Mouse (Mus musculus): ENCODE data around the gene BC034090. TPM values are rescaled to one million over a fixed set of nuclear protein-coding genes. Genes with fewer than 3 reads are reported as not detected.
"Not testable (repeated sequence)": the region's sequence is repeated elsewhere in the genome, so short reads cannot be mapped to it uniquely, and the experiment has no call there.

Gene BC034090
- polyA plus RNA-seq, 1 experiment, result 15.4 TPM

DNA sequence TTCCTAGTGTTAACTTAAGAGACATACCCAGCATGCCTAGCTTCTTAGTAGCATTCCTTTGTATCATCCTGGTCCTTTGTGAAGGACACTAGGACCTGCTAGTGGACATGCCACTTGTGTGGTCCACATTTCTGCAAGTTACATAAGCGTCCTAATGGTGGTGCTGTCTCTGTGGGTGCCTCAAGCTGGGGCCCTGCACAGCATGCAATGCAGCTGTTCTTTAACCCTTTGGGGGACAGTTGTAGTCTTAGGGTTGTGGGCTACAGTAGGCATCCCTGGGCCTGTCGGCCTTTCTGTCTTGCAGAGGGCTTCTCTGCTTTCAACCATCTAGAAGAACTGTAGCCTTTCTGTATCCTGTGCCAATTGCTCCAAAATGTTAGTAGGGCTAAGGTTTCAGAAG, 43.3 kb downstream of the BC034090 start:
- DNase-seq (ENCODE audit: extremely low spot score in 1 of 2, low spot score in 1 of 2), result no peak

DNA sequence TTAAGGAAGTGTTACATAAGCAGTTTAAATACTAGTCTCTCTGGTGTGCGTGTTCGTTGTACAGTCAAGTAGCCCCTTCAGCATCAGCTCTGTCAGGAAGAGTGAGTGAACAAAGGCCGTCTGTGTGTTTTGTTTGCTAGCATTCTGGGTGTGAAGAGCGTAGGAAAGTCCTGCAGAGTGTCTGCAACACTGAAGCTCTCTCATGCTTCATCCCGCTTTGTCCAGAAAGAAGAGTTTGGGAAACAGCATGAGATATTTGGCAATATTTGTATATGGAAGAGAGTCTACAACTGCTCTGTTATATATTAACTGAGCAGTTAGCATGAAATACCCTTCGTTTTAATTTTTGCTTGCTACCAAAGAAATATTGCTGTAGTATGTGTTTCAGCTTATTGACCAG, 44.7 kb downstream of the BC034090 start:
- DNase-seq (ENCODE audit: extremely low spot score in 1 of 2, low spot score in 1 of 2), result no peak

DNA sequence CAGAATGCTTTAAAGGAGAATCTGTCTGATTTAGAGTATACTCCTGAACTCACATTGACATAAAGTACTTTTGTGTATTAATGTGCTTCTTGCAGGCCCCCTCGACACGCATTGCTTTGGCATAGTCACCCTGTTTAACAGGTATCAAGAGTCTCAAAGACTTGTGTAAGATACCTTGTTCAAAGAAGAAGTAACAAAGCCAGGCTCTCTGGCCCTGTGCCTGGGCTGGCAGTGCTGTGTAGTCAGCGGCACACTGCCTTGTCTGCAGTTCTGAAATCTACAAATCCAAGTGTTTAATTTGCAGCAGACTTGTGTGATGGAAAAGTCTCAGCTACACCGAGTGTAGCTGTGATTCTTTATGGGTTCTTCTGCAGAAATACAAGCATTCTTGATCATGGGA, 47.6 kb downstream of the BC034090 start:
- no peak for DNase-seq (ENCODE audit: extremely low spot score in 1 of 2, low spot score in 1 of 2)

DNA sequence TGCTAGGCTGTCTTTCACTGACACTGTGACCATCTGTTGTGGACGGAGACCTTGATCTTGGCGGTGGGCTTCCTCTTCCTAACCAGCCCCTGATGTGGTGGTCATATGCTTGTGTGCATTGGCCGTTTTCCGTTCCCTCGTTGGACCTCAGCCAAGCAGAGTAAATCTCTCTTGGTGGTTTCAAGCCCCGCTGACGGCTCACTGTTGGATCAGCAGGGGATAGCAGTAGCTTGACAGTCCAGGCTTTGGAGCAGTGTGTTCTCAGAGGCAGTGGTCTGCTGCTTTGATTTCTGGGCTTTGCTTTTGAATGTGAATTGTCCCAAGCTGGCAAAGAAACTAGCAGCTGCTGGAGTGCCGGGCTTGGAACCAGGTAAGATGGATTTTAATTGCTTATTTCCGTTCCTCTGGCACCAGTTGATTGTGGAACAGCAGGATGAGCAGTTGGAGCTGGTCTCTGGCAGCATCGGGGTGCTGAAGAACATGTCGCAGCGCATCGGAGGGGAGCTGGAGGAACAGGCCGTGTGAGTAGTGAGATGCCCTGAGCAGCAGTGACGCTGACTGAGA, 51.4 kb downstream of the BC034090 start:
- peak in 1 of 2 experiments; percentile 11 for DNase-seq (ENCODE audit: extremely low spot score in 1 of 2, low spot score in 1 of 2)

DNA sequence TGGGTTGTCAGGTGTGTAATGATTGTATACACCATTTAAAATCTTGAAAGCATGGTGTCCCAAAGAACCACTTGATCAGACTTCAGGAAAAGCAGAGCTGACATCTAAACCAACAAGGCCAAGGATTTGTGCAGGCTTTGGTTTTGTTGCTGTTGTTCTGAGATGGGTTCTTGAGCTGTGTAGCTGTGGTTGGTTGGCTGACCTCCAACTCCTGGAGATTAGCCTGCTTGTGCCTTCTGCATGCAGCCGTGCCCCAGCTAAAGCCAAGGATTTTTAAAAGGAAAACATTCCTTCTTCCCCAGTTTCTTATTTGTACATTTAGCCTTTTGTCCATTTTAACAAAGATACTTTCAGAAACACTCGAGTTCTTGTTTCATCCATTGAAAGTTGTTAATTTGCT, 52.6 kb downstream of the BC034090 start:
- DNase-seq (ENCODE audit: extremely low spot score in 1 of 2, low spot score in 1 of 2), result no peak

DNA sequence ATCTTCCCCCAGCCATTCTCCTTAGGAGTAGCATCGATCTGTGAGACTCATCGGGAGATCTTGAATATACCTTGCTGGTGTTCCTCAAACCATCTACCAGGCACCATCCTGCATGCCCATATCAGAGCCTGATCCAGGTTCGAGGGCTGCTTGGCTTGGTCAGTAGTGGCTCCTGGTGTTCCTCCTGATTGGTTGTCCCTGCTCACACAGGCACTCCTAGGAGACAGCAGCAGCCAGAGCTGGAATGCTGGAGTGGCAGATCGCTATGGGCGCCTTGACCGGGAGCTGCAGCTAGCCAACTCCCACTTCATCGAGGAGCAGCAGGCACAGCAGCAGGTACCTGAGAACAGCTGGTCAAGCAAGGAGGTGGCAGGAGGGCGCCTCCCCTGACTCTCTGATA, 53.0 kb downstream of the BC034090 start:
- no peak for DNase-seq (ENCODE audit: extremely low spot score in 1 of 2, low spot score in 1 of 2)

DNA sequence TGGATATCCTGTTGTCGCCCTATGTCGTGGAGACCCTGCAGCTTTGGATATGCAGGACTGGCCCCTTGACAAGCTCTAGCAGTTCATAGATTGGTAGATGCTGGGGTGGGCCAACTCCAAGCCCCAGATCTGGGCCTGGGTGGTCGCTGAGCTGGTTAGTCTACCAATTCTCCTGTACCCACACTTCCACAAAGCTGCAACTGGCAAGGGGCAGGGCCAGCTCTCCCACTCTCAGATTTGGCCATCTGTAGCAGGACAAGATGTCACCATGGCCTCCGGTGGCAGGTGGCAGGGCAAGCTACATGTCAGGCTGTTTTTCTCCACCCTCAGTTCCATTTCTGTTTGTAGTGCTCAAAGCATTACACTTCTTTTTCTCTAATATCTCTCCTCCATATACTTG, 55.6 kb downstream of the BC034090 start:
- no peak for DNase-seq (ENCODE audit: extremely low spot score in 1 of 2, low spot score in 1 of 2)

DNA sequence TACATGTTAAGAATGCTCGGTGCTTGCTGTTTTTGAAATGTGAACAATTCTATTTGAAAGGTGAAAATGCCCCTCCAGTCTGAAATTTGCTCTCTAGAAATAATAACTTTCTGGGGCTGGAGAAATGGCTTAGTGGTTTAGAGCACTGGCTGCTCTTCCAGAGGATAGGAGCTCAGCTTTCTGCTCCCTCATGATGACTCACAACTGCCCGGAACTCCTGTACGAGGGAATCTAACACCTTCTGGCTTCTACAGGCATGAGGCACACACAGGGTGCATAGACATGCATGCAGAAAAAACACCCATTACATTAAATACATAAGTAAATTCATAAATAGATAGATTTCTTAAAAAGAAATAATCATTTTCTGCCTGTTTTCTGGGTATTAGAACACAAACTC, 60.1 kb downstream of the BC034090 start:
- no peak for DNase-seq (ENCODE audit: extremely low spot score in 1 of 2, low spot score in 1 of 2)

DNA sequence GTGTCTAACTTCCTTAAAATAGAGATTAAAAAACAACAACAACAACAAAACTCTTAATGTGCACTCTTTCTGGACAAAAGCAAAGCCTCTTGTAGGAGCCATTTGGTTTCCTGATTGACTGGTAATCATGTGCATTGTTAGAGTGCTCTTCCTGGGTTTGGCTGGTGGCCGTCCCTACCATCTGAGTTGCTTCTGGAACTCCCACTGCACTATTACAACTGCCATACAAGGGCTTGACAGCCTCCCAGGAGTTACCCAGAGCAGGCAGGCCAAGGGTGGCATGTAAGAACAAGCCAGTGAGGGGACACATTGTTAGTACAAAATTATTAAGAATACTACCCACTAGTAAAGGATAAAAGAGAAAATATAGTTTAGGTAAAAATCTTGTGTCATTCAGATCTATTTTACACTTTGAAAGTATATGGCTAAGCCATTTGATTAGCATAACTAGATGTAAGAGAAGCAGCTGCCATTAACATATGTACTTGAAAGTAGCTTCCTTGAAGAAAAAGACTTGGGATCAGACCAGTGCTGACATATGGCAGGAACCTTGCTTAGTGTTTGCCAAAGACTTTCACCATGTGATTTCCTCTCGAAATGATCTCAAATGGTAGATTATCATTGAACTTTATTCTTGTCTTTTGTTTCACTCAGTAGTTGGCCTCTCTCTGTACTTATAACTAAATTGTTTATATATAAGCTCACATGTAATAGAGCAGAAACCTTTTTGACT, 65.9 kb downstream of the BC034090 start:
- DNase-seq (ENCODE audit: extremely low spot score in 1 of 2, low spot score in 1 of 2), result no peak

DNA sequence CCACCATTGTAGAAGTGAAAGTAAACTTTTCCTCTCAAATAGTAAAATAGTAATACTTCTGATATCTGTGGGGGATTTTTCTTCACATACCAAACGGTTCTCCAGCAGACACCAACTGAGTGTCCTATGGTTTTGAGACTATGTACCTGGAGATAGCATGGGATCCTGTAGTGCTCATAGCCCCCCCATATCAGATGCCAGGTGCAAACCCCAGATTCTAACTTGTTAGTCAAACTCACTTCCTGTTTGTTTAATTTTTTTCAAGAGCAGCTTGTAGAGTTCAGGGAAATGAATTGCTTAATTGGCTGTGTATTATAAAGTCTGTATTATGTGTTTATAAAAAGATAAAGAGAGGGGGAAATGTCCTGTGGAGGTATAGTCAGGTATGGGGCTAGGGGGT, 69.8 kb downstream of the BC034090 start:
- DNase-seq (ENCODE audit: extremely low spot score in 1 of 2, low spot score in 1 of 2), result no peak

DNA sequence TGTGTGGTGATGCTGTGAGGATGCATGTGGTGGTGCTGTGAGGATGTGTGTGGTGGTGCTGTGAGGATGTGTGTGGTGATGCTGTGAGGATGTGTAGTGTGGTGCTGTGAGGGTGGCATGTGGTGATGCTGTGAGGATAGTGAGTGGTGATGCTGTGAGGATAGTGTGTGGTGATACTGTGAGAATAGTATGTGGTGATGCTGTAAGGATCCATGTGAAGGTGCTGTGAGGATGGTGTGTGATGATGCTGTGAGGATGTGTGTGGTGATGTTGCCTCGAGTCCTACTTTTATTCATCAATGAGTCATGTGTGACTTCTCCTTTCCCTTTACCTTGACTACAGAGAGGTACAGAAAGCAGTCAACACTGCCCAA, 70.6 kb downstream of the BC034090 start:
- not testable (repeated sequence) for DNase-seq (ENCODE audit: extremely low spot score in 1 of 2, low spot score in 1 of 2)

DNA sequence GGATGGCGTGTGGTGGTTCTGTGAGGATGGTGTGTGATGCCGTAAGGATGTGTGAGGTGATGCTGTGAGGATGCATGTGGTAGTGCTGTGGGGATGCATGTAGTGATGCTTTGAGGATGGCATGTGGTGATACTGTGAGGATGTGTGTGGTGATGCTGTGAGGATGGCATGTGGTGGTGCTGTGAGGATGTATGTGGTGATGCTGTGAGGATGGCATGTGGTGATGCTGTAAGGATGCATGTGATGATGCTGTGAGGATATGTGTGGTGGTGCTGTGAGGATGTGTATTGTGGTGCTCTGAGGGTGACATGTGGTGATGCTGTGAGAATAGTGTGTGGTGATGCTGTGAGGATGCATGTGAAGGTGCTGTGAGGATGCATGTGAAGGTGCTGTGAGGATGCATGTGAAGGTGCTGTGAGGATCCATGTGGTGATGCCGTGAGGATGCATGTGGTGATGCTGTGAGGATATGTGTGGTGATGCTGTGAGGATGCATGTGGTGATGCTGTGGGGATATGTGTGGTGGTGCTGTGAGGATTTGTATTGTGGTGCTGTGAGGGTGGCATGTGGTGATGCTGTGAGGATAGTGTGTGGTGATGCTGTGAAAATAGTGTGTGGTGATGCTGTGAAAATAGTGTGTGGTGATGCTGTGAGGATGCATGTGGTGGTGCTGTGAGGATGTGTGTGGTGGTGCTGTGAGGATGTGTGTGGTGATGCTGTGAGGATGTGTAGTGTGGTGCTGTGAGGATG, 71.2 kb downstream of the BC034090 start:
- no peak for DNase-seq (ENCODE audit: extremely low spot score in 1 of 2, low spot score in 1 of 2)

DNA sequence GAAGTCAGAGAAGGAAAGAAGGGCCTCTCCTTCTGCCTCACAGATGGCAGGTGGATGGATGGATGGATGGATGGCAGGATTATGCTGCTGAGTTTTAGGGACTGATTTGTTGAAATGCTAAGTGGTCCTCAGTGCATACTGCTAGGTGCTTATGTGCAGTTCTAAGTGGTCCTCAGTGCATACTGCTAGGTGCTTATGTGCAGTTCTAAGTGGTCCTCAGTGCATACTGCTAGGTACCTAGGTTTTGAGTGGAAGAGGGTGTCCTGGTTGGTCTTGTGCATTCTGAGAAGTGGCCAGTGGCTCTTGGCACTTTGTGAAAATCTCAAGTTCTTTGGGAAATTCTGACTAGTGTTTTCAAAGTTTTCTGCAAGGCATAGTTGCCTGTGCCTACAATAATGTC, 74.3 kb downstream of the BC034090 start:
- no peak for DNase-seq (ENCODE audit: extremely low spot score in 1 of 2, low spot score in 1 of 2)

DNA sequence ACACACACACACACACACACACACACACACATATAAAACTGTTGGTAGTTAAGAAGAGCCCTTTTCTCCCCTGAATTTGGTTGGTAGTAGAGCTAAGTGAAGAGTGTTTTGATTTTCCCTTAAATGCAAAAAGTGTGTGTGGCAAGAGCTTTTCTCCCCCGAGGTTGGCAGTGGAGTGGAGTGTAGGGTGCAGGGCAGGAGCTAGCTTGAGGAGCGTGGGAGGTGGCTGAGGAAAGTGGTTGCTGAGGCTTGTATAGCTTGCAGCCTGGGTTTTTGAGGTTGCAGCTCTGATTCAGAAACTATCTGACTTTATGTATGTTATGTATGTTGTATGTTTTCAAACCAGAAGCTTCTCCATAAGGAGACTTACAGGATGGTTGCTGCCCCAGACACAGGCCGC, 76.8 kb downstream of the BC034090 start:
- peak in 1 of 2 experiments; percentile 70 for DNase-seq (ENCODE audit: extremely low spot score in 1 of 2, low spot score in 1 of 2)

Other genes starting within 250 kb of the BC034090 start
- 33.2 and 37.6 TPM in 2 replicates for gene Ier5, start 144.8 kb downstream of the BC034090 start, polyA plus RNA-seq (2012; rRNA removed)
- gene Mr1, start 97.6 kb downstream of the BC034090 start, polyA plus RNA-seq (2012; rRNA removed), result 5.2 and 6.3 TPM in 2 replicates
- gene Stx6, start 85.7 kb downstream of the BC034090 start, polyA plus RNA-seq (2012; rRNA removed), result 96.1 and 112 TPM in 2 replicates
- 42.5 and 43.4 TPM in 2 replicates for gene Xpr1, start 173.0 kb upstream of the BC034090 start, polyA plus RNA-seq (2012; rRNA removed)